In genomic region chr2:157558051-157558450, GRCm38 (mm10) we compare ENCODE assay signal across 17 mouse cellular contexts. TPM values are rescaled to one million over a fixed set of nuclear protein-coding genes. Genes with fewer than 3 reads are reported as not detected.
A peak's percentile ranks its signal among the peaks of the same experiment; 100 is the strongest.
DNase-seq lines count a peak whose midpoint lies in the region; ATAC-seq lines count a peak whose summit lies in the region.
"Had no signal": no experiment of that assay in that cellular context is flagged by ENCODE, and none has a peak within 500 bp of the region (broad histone marks: within the 10 kb centered on the region; RNA-seq: fewer than 3 reads in every experiment).

No protein-coding gene starts in this region.

- H3K36me3 ChIP-seq in forebrain, embryonic 13.5 days (ENCODE audit: poor library complexity, severe bottlenecking), result peaks cover 69% of the 10 kb centered on the region
- peaks cover 44% of the 10 kb centered on the region for H3K36me3 ChIP-seq in forebrain, embryonic 14.5 days (ENCODE audit: control insufficient read depth, insufficient read depth, low read length)
- H3K36me3 ChIP-seq in neural tube, embryonic 13.5 days, result peaks cover 71% of the 10 kb centered on the region

- peaks cover 37% of the 10 kb centered on the region for H3K9me3 ChIP-seq in forebrain, embryonic 13.5 days (replicated peaks)
- peaks cover 22% of the 10 kb centered on the region for H3K9me3 ChIP-seq in forebrain, embryonic 14.5 days (replicated peaks; ENCODE audit: control insufficient read depth, low read length)
- peaks cover 48% of the 10 kb centered on the region for H3K9me3 ChIP-seq in neural tube, embryonic 13.5 days
- H3K9me3 ChIP-seq: liver, embryonic 15.5 days had no signal

- 72% methylated on average over 9 of the region's 9 CpGs for WGBS in forebrain, embryonic 13.5 days
- 62% methylated on average over 9 of the region's 9 CpGs for WGBS in forebrain, embryonic 14.5 days
- 73% methylated on average over 9 of the region's 9 CpGs for WGBS in neural tube, embryonic 13.5 days

- H3K9ac ChIP-seq in forebrain, embryonic 13.5 days, result no peak overlapping the region
- no peak overlapping the region for H3K9ac ChIP-seq in forebrain, embryonic 14.5 days (ENCODE audit: low read length)
- peak overlapping the region; percentile 39; the same call in 1 of the 2 replicates for H3K9ac ChIP-seq in neural tube, embryonic 13.5 days
- H3K9ac ChIP-seq: embryonic facial prominence, embryonic 13.5 days; kidney, embryonic 15.5 days; liver, embryonic 15.5 days had no signal

- no peaks in the 10 kb centered on the region for H3K27me3 ChIP-seq in forebrain, embryonic 13.5 days
- no peaks in the 10 kb centered on the region for H3K27me3 ChIP-seq in forebrain, embryonic 14.5 days (replicated peaks; ENCODE audit: control insufficient read depth, insufficient read depth, low read length)
- H3K27me3 ChIP-seq in neural tube, embryonic 13.5 days, result no peaks in the 10 kb centered on the region
- H3K27me3 ChIP-seq: embryonic facial prominence, embryonic 13.5 days; kidney, embryonic 15.5 days had no signal

- no peak overlapping the region for H3K4me2 ChIP-seq in forebrain, embryonic 13.5 days
- no peak overlapping the region for H3K4me2 ChIP-seq in forebrain, embryonic 14.5 days (ENCODE audit: low read length)
- no peak overlapping the region for H3K4me2 ChIP-seq in neural tube, embryonic 13.5 days
- H3K4me2 ChIP-seq: embryonic facial prominence, embryonic 13.5 days; kidney, embryonic 15.5 days; liver, embryonic 15.5 days had no signal

- peaks cover 38% of the 10 kb centered on the region for H3K4me1 ChIP-seq in forebrain, embryonic 13.5 days
- H3K4me1 ChIP-seq in forebrain, embryonic 14.5 days (ENCODE audit: control insufficient read depth, insufficient read depth, low read length), result peaks cover 3% of the 10 kb centered on the region; the same call in 1 of the 2 replicates
- H3K4me1 ChIP-seq in neural tube, embryonic 13.5 days (replicated peaks), result peaks cover 68% of the 10 kb centered on the region

- peak overlapping the region; percentile 70; the same call in 1 of the 2 replicates for H3K27ac ChIP-seq in forebrain, embryonic 13.5 days
- no peak overlapping the region for H3K27ac ChIP-seq in forebrain, embryonic 14.5 days (ENCODE audit: low read depth, low read length)
- no peak overlapping the region for H3K27ac ChIP-seq in neural tube, embryonic 13.5 days (replicated peaks)
- H3K27ac ChIP-seq: embryonic facial prominence, embryonic 13.5 days; kidney, embryonic 15.5 days; liver, embryonic 15.5 days had no signal

- ATAC-seq in forebrain, embryonic 13.5 days, result no peak
- ATAC-seq in forebrain, embryonic 14.5 days, result no peak
- ATAC-seq in neural tube, embryonic 13.5 days (ENCODE audit: low read depth), result no peak
- no peak for ATAC-seq in megakaryocyte progenitor cell, adult 5-6 weeks (replicated peaks; ENCODE audit: poor library complexity)
- ATAC-seq: forebrain, embryonic 16.5 days; inflammation-experienced regulatory T-cells, adult 6 months had no signal

- no peak overlapping the region for H3K4me3 ChIP-seq in forebrain, embryonic 13.5 days
- H3K4me3 ChIP-seq in forebrain, embryonic 14.5 days (ENCODE audit: low read depth, low read length), result no peak overlapping the region
- H3K4me3 ChIP-seq in neural tube, embryonic 13.5 days, result no peak overlapping the region
- H3K4me3 ChIP-seq: embryonic facial prominence, embryonic 13.5 days; kidney, embryonic 15.5 days; liver, embryonic 15.5 days had no signal

- no peak for DNase-seq in forebrain, embryonic 14.5 days (ENCODE audit: low spot score)
- DNase-seq in neural tube, embryonic 10.5 days (ENCODE audit: extremely low spot score, low spot score), result no peak
- peak; percentile 23 for DNase-seq in gastrocnemius, postnatal 10 days
- no peak for DNase-seq in heart, postnatal 4 days
- DNase-seq in urinary bladder, postnatal 25 days (ENCODE audit: low spot score), result no peak
- DNase-seq: adrenal gland, adult 2 months; B cell, adult 2 months; heart, adult 18-20 months; layer of hippocampus, adult 9-11 months had no signal

RNA-seq across cellular contexts. Expression of gene Nnat, which starts 1.8 kb away (rescaled TPM):
- polyA plus RNA-seq in forebrain, embryonic 13.5 days (2015; fragmentation: Nextera tagmentation; extraction: Ambion mirVana), result 6,508 and 7,407 TPM in 2 replicates
- 6,589 and 7,102 TPM in 2 replicates for polyA plus RNA-seq in forebrain, embryonic 14.5 days (2014; fragmentation: Nextera tagmentation; extraction: Ambion mirVana)
- 4,054 and 4,218 TPM in 2 replicates for polyA plus RNA-seq in neural tube, embryonic 13.5 days (2015; fragmentation: Nextera tagmentation; extraction: Ambion mirVana)
- total RNA-seq in gastrocnemius, postnatal 10 days (2021), result 10 to 100 TPM; 11.3 to 14.3 TPM
- total RNA-seq in megakaryocyte progenitor cell, adult 5-6 weeks (2015), result 0.24 TPM in 1 of 2 replicates, not detected in the other
- total RNA-seq in megakaryocyte progenitor cell, adult 5-6 weeks (2017), result not detected in 2 replicates
- 10 to 100 TPM in 1 of 2 experiments, 1 to 10 TPM in 1; 8.9 to 13.2 TPM for total RNA-seq in heart, postnatal 4 days (2021)

RNA-seq across cellular contexts. Expression of gene Blcap, which starts 13.0 kb away (rescaled TPM):
- polyA plus RNA-seq in forebrain, embryonic 13.5 days (2015; fragmentation: Nextera tagmentation; extraction: Ambion mirVana), result 161 and 187 TPM in 2 replicates
- 240 and 254 TPM in 2 replicates for polyA plus RNA-seq in forebrain, embryonic 14.5 days (2014; fragmentation: Nextera tagmentation; extraction: Ambion mirVana)
- polyA plus RNA-seq in neural tube, embryonic 13.5 days (2015; fragmentation: Nextera tagmentation; extraction: Ambion mirVana), result 165 TPM in 2 replicates
- total RNA-seq in gastrocnemius, postnatal 10 days (2021), result 10 to 100 TPM; 25.9 to 34.6 TPM
- total RNA-seq in megakaryocyte progenitor cell, adult 5-6 weeks (2015), result 12.8 and 16.0 TPM in 2 replicates
- 5.1 and 8.6 TPM in 2 replicates for total RNA-seq in megakaryocyte progenitor cell, adult 5-6 weeks (2017)
- 10 to 100 TPM; 71.5 to 76.9 TPM for total RNA-seq in heart, postnatal 4 days (2021)

Comparison
In these comparisons a context has a peak if more than half of its experiments do, and no peak if none do; other contexts are left out.
1. RNA of gene Nnat, which starts 1.8 kb away (total RNA-seq): 11.3 to 14.3 TPM in gastrocnemius, postnatal 10 days and 8.9 to 13.2 TPM in heart, postnatal 4 days; 0.24 TPM in megakaryocyte progenitor cell, adult 5-6 weeks; every median in the first group is over 4 times any median in the second.